Mouse (Mus musculus): ENCODE results near the gene Setd1a. TPM values are rescaled to one million over a fixed set of nuclear protein-coding genes. Genes with fewer than 3 reads are reported as not detected.
"Not testable (repeated sequence)": the region's sequence is repeated elsewhere in the genome, so short reads cannot be mapped to it uniquely, and the experiment has no call there.

The Setd1a gene
- polyA plus RNA-seq, 1 experiment from 2014 or later, result 22.4 TPM

DNA sequence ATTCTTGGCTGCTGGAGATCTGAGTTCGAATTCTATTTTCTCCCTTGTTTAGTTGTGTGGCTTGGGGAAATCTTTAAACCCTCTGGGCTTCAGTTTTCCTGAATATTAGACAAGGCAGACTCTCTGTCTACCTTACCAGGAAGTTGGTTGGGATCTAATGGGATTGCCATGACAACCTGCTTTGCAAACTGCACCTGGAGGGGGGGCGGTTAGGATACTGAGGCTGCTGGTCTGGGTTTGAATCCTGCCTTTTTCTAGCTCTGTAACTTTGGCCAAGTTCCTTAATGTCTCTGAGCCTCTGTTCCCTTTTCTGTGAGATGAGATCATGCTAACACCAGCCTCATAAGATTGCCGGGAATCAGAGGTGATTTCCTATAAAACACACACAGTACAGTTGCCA is 46.0 kb downstream of the Setd1a start:
- H3K4me1 ChIP-seq, result peaks cover 24% of the 10 kb centered on the region
- ATAC-seq (replicated peaks), result no peak
- H3K27me3 ChIP-seq, result no peaks in the 10 kb centered on the region
- 92% methylated on average over 3 of the region's 3 CpGs for WGBS
- H3K36me3 ChIP-seq, result no peaks in the 10 kb centered on the region
- H3K4me3 ChIP-seq, result no peak overlapping the region
- no peaks in the 10 kb centered on the region for H3K9me3 ChIP-seq
- no peak overlapping the region for H3K4me2 ChIP-seq (replicated peaks)
- H3K9ac ChIP-seq (replicated peaks), result no peak overlapping the region
- H3K27ac ChIP-seq (replicated peaks), result no peak overlapping the region

GRCm38 (mm10) chr7:127823236-127824171 is 47.0 kb downstream of the Setd1a start:
- Histone ChIP-seq H3K4me1 (peaks cover 24% of the 10 kb centered on the region), H3K4me2 (replicated peaks) (peak overlapping the region; percentile 63), H3K36me3 (no peaks in the 10 kb centered on the region), H3K4me3 (peak overlapping the region; percentile 66), H3K27ac (replicated peaks) (peak overlapping the region; percentile 86), H3K9me3 (no peaks in the 10 kb centered on the region), H3K27me3 (no peaks in the 10 kb centered on the region), H3K9ac (replicated peaks) (peak overlapping the region; percentile 89)
- peak; percentile 30 for ATAC-seq (replicated peaks)
- WGBS, result 59% methylated on average over 11 of the region's 11 CpGs

GRCm38 (mm10) chr7:127824176-127824871 is 47.9 kb downstream of the Setd1a start, which contains the start of the genes Stx4a and Stx1b:
TSS of gene Stx4a (plus strand) at chr7:127824294.
TSS of gene Stx1b (minus strand) at chr7:127824549.
- ATAC-seq (replicated peaks), result peak; percentile 94
- peak within 1 kb of the TSS; percentile 63 for H3K4me2 ChIP-seq (replicated peaks)
- peaks cover 24% of the 10 kb centered on the region for H3K4me1 ChIP-seq
- peak within 1 kb of the TSS; percentile 89 for H3K9ac ChIP-seq (replicated peaks)
- WGBS, result 2% methylated on average over 30 of the region's 38 CpGs
- H3K27me3 ChIP-seq, result no peaks in the 10 kb centered on the region
- H3K36me3 ChIP-seq, result no peaks in the 10 kb centered on the region
- peak within 1 kb of the TSS; percentile 86 for H3K27ac ChIP-seq (replicated peaks)
- peak within 1 kb of the TSS; percentile 66 for H3K4me3 ChIP-seq
- no peaks in the 10 kb centered on the region for H3K9me3 ChIP-seq

DNA sequence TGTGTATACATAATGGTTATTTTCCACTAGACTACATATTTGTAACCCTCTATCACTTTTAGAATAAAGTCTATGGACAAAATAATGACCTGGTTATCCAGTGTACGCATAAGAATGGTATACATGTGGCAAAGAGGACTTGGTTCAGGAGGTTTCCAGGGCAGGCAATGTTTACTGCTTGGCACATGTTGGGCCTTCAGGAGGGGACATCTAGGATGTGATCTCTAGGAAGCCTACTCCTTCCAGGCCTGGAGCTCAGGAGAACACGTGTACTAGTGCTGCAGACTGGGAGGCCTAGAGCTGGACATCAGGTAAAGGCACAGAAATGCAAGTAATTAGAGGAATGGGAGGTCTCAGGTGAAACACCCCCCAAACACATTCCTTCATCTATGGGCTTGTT is 59.1 kb downstream of the Setd1a start:
- Histone ChIP-seq H3K4me1 (peaks cover 4% of the 10 kb centered on the region), H3K4me3 (no peak overlapping the region), H3K27ac (replicated peaks) (no peak overlapping the region), H3K9me3 (no peaks in the 10 kb centered on the region), H3K9ac (replicated peaks) (no peak overlapping the region), H3K27me3 (no peaks in the 10 kb centered on the region), H3K4me2 (replicated peaks) (no peak overlapping the region), H3K36me3 (no peaks in the 10 kb centered on the region)
- WGBS, result 86% methylated on average over 2 of the region's 2 CpGs
- ATAC-seq (replicated peaks), result no peak

- no peaks in the 10 kb centered on the region for H3K36me3 ChIP-seq
- no peak overlapping the region for H3K4me3 ChIP-seq
- no peak overlapping the region for H3K4me2 ChIP-seq (replicated peaks)
- peaks cover 12% of the 10 kb centered on the region for H3K4me1 ChIP-seq
- no peak for ATAC-seq (replicated peaks)
- H3K27me3 ChIP-seq, result no peaks in the 10 kb centered on the region
- no peaks in the 10 kb centered on the region for H3K9me3 ChIP-seq
- no peak overlapping the region for H3K27ac ChIP-seq (replicated peaks)
- H3K9ac ChIP-seq (replicated peaks), result no peak overlapping the region
- WGBS, result 94% methylated on average over 5 of the region's 5 CpGs
These were observed 61.0 kb downstream of the Setd1a start for GRCm38 (mm10) chr7:127837473-127837872.

DNA sequence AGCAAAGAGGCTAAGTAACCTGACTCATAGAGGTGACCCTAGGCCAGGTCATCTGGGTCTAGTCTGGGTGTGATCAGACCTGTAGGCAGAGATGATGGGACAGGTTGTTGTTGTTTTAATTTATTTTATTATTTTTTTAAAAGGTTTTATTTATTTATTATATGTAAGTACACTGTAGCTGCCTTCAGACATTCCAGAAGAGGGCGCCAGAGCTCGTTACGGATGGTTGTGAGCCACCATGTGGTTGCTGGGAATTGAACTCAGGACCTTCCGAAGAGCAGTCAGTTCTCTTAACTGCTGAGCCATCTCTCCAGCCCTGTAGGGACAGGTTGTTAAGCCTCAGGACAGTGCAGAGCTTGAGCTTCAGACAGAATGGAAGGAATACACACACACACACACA is 61.4 kb downstream of the Setd1a start:
- not testable (repeated sequence) for H3K9me3 ChIP-seq; H3K27me3 ChIP-seq; H3K4me2 ChIP-seq (replicated peaks); H3K36me3 ChIP-seq; H3K9ac ChIP-seq (replicated peaks); H3K4me3 ChIP-seq; H3K27ac ChIP-seq (replicated peaks); ATAC-seq (replicated peaks)
- peaks cover 15% of the 10 kb centered on the region for H3K4me1 ChIP-seq
- WGBS, result 83% methylated on average over 4 of the region's 4 CpGs

DNA sequence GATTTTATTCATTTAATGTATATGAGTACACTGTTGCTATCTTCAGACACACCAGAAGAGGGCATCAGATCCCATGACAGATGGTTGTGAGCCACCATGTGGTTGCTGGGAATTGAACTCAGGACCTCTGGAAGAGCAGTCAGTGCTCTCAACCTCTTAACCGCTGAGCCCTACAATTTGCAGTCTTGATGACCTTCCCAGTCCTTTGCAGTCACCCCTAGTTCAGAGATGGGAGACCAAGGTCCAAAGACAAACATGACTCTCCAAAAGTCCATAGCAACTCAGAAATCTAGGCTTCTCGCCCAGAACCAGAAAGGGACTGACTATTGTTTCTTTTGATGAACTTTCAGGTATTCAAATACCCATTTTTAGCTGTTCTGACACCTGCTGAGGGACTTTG is 63.6 kb downstream of the Setd1a start:
- not testable (repeated sequence) for H3K4me3 ChIP-seq; H3K27me3 ChIP-seq; H3K36me3 ChIP-seq; H3K9ac ChIP-seq (replicated peaks); H3K27ac ChIP-seq (replicated peaks); H3K9me3 ChIP-seq; ATAC-seq (replicated peaks); H3K4me2 ChIP-seq (replicated peaks)
- 80% methylated on average over 2 of the region's 2 CpGs for WGBS
- peaks cover 15% of the 10 kb centered on the region for H3K4me1 ChIP-seq

DNA sequence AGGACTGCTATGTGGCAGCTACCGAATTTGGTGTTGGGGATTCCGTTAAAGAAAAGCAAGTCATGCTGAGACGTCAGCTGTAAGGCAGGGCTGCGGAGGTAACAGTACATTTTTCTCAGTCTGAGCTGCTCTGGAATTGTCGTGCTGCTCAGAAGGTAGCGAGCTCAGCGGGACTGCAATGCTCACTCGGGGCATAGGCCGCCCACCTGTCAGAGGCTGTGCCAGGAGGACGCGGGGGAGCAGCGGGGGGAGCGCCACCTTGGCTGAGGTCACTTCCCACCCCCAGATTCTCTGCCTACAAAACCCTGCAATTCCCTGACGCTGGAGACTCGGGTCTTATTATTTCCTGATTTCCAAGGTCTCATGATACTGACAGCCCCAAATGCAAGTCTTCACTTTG is 64.4 kb downstream of the Setd1a start:
- H3K27ac ChIP-seq (replicated peaks), result peak overlapping the region; percentile 95
- ATAC-seq (replicated peaks), result peak; percentile 47
- H3K4me3 ChIP-seq, result peak overlapping the region; percentile 66
- peak overlapping the region; percentile 97 for H3K4me2 ChIP-seq (replicated peaks)
- H3K9me3 ChIP-seq, result no peaks in the 10 kb centered on the region
- peak overlapping the region; percentile 59 for H3K9ac ChIP-seq (replicated peaks)
- H3K4me1 ChIP-seq, result peaks cover 15% of the 10 kb centered on the region
- WGBS, result 3% methylated on average over 15 of the region's 15 CpGs
- H3K27me3 ChIP-seq, result no peaks in the 10 kb centered on the region
- no peaks in the 10 kb centered on the region for H3K36me3 ChIP-seq

GRCm38 (mm10) chr7:127841340-127842000 is 65.0 kb downstream of the Setd1a start:
- no peaks in the 10 kb centered on the region for H3K27me3 ChIP-seq
- H3K9ac ChIP-seq (replicated peaks), result peak overlapping the region; percentile 59
- peak overlapping the region; percentile 95 for H3K27ac ChIP-seq (replicated peaks)
- peak; percentile 95 for ATAC-seq (replicated peaks)
- no peaks in the 10 kb centered on the region for H3K9me3 ChIP-seq
- H3K36me3 ChIP-seq, result no peaks in the 10 kb centered on the region
- peaks cover 15% of the 10 kb centered on the region for H3K4me1 ChIP-seq
- H3K4me3 ChIP-seq, result peak overlapping the region; percentile 66
- WGBS, result 0% methylated on average over 46 of the region's 46 CpGs
- peak overlapping the region; percentile 97 for H3K4me2 ChIP-seq (replicated peaks)

DNA sequence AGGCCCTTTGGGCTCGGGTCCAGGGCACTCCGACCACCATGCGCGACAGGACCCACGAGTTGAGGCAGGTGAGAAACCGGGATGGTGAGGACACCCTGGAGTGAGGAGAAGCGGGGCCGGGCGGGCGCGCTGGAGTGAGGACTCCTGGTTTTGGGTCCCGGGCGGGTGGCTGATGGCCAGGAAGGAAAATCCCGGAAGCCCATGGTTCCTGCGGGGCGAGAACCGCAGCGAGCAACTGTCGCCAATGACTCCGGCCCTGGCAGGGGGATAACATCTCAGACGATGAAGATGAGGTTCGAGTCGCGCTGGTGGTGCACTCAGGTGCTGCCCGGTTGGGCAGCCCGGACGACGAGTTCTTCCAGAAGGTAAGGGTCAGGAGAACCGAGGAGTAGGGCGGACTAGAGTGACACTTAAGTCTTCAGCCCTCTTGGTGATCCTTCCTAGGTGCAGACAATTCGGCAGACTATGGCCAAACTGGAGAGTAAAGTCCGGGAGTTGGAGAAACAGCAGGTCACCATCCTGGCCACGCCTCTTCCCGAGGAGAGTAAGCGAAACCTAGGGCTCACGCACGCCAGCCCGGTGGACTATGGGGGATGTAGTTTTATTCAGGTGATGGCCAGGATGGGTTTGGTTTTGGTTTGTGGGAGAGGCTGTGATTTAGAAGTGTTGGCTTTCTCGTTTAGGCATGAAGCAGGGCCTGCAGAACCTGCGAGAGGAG is 65.7 kb downstream of the Setd1a start:
- Histone ChIP-seq H3K27ac (replicated peaks) (peak overlapping the region; percentile 95), H3K4me2 (replicated peaks) (peak overlapping the region; percentile 97), H3K27me3 (no peaks in the 10 kb centered on the region), H3K9ac (replicated peaks) (peak overlapping the region; percentile 59), H3K4me1 (peaks cover 15% of the 10 kb centered on the region), H3K36me3 (no peaks in the 10 kb centered on the region), H3K9me3 (no peaks in the 10 kb centered on the region), H3K4me3 (peak overlapping the region; percentile 66)
- under 1% methylated on average over 40 of the region's 40 CpGs for WGBS
- peak; percentile 66 for ATAC-seq (replicated peaks)

Data from forebrain, embryonic 15.5 days (tissue).